Mouse (Mus musculus) MEL (cell line): ENCODE measurements around the gene Rbm24.

ENCODE experiments used
- CTCF ChIP-seq, 3 experiments: IDR thresholded peaks in 2 of 3; conservative IDR thresholded peaks in 1 of 3; 2 replicates each; pipeline ENCODE4 v1.5.1; 2011 to 2012; ENCODE audit warnings: low read length in 3 of 3, low read depth in 2 of 3, mild to moderate bottlenecking in 2 of 3, improper control_type of control experiment in 1 of 3, inconsistent platforms in 1 of 3, mixed read lengths in 1 of 3, moderate library complexity in 1 of 3; ENCODE audit not compliant: control insufficient read depth in 1 of 3, insufficient read depth in 1 of 3, poor library complexity in 1 of 3, severe bottlenecking in 1 of 3
- USF2 ChIP-seq, 2 experiments: IDR thresholded peaks; 2 replicates each; pipeline ENCODE4 v1.6.1; 2011 to 2012; ENCODE audit warnings: improper control_type of control experiment in 2 of 2, low read length in 2 of 2, borderline replicate concordance in 1 of 2, inconsistent platforms in 1 of 2, low read depth in 1 of 2, mild to moderate bottlenecking in 1 of 2; ENCODE audit not compliant: insufficient read depth in 1 of 2

DNA sequence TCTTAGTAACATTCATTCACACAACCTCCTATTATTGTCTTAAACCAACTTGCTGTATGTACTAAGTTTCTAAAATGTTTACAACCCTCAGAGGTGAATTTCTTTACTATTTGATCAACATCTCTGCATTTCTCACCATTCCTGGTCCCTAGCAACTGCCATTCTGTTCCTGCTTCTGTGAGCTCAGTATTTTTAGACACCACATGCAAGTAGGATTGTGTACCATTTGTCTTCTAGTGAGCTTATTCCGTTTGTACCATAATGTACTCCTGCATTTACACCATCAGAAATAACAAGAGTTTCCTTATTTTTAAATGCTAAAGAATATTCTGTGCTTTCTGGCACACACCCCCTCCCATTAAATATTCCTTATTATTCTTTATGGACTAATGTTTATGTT is 26.6 kb upstream of the Rbm24 start:
- TF ChIP-seq USF2 (IDR thresholded peaks at IDR 0.05; ENCODE audit: borderline replicate concordance in 1 of 2, insufficient read depth in 1 of 2, low read depth in 1 of 2, low read length in 2 of 2) (no peak), CTCF (IDR thresholded peaks at IDR 0.05 in 2 of 3, conservative IDR thresholded peaks at IDR 0.05 in 1 of 3; ENCODE audit: control insufficient read depth in 1 of 3, insufficient read depth in 1 of 3, low read depth in 2 of 3, low read length in 3 of 3, poor library complexity in 1 of 3, severe bottlenecking in 1 of 3) (no peak)
